Mouse (Mus musculus): ENCODE measurements around the gene Celsr3. TPM values are rescaled to one million over a fixed set of nuclear protein-coding genes. Genes with fewer than 3 reads are reported as not detected.

Celsr3 gene
- polyA plus RNA-seq, 1 experiment from 2014 or later: 0.20 TPM

DNA sequence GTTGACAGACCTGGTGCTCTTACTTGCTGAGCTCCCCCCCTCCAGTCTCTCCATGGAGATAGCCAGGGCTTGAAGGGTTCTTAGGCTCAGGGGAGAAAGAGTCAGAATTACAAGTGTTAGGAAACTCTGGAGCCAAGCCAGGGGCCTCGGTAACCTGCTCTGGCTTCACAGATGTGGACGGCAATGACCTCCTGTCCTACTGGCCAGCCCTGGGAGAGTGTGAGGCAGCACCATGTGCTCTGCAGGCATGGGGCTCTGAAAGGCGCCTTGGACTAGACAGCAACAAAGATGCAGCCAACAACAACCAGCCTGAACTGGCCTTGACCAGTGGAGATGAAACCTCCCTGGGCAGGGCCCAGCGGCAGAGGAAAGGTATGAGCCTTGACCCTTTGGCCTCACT, 21.3 kb downstream of the Celsr3 start:
- Histone ChIP-seq H3K36me3 (ENCODE audit: control insufficient read depth, insufficient read depth, low read length) (no peaks in the 10 kb centered on the region), H3K27ac (replicated peaks; ENCODE audit: low read depth, low read length) (no peak overlapping the region), H3K9ac (ENCODE audit: low read length) (no peak overlapping the region), H3K4me3 (ENCODE audit: low read depth, low read length) (no peak overlapping the region), H3K4me1 (ENCODE audit: control insufficient read depth, insufficient read depth, low read length) (no peaks in the 10 kb centered on the region), H3K9me3 (ENCODE audit: control insufficient read depth, low read length) (no peaks in the 10 kb centered on the region), H3K4me2 (ENCODE audit: low read depth, severe bottlenecking) (no peak overlapping the region), H3K27me3 (ENCODE audit: control insufficient read depth, insufficient read depth, low read length) (no peaks in the 10 kb centered on the region)
- 89% methylated on average over 4 of the region's 4 CpGs for WGBS
- ATAC-seq (ENCODE audit: insufficient number of reproducible peaks, low FRiP score, low TSS enrichment, low read depth): no peak
- DNase-seq (ENCODE audit: low spot score): no peak

GRCm38 (mm10) chr9:108848419-108848818, 22.3 kb downstream of the Celsr3 start:
- Histone ChIP-seq H3K4me1 (ENCODE audit: control insufficient read depth, insufficient read depth, low read length) (0 out of 2 replicates have a peak, but pooled peaks cover under 1% of the 10 kb centered on the region), H3K4me2 (ENCODE audit: low read depth, severe bottlenecking) (no peak overlapping the region), H3K9me3 (ENCODE audit: control insufficient read depth, low read length) (no peaks in the 10 kb centered on the region), H3K27ac (replicated peaks; ENCODE audit: low read depth, low read length) (no peak overlapping the region), H3K27me3 (ENCODE audit: control insufficient read depth, insufficient read depth, low read length) (no peaks in the 10 kb centered on the region), H3K4me3 (ENCODE audit: low read depth, low read length) (no peak overlapping the region), H3K9ac (ENCODE audit: low read length) (no peak overlapping the region), H3K36me3 (ENCODE audit: control insufficient read depth, insufficient read depth, low read length) (no peaks in the 10 kb centered on the region)
- ATAC-seq (ENCODE audit: insufficient number of reproducible peaks, low FRiP score, low TSS enrichment, low read depth): no peak
- WGBS: 73% methylated on average over 17 of the region's 17 CpGs
- no peak for DNase-seq (ENCODE audit: low spot score)

- no peak for ATAC-seq (ENCODE audit: insufficient number of reproducible peaks, low FRiP score, low TSS enrichment, low read depth)
- WGBS: 93% methylated on average over 3 of the region's 3 CpGs
Measured at GRCm38 (mm10) chr9:108852976-108853375, 26.9 kb downstream of the Celsr3 start, which contains the start of gene Slc26a6. Slc26a6 (plus strand) TSS chr9:108853283.

DNA sequence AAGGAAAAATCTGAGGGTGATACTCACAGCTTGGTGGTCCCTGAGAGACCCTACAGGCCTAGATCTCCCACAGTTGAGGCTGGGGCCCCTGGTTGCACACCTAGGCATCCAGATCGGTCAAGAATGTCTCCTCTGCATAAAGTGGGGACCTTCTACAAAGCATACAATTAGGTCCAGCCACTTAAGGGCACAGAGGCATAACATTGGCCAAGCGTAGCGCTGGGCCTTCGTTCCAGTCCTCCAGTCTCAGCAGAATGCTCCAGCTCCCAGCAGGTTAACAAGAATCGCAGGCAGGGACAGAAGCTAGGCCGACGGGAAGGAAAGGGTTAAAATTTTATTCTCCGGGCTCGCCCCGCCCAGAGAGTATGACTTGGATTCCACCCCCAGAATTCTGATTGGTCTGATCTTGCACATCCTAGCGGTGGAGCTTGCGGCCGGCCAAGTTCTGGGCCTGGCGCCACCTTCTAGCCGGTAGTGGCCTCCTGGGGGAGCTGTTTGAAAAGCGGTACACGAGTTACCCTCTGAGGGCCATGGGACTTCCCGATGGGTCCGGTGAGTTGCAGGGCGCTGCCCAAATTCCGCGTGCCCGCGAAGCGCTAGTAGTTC, 27.6 kb downstream of the Celsr3 start:
- peak; percentile 91 for DNase-seq (ENCODE audit: low spot score)
- Histone ChIP-seq H3K27ac (replicated peaks; ENCODE audit: low read depth, low read length) (peak overlapping the region; percentile 74), H3K4me2 (ENCODE audit: low read depth, severe bottlenecking) (peak overlapping the region; percentile 89), H3K27me3 (ENCODE audit: control insufficient read depth, insufficient read depth, low read length) (no peaks in the 10 kb centered on the region), H3K4me1 (ENCODE audit: control insufficient read depth, insufficient read depth, low read length) (peaks cover 7% of the 10 kb centered on the region; the same call in 1 of the 2 replicates), H3K4me3 (ENCODE audit: low read depth, low read length) (peak overlapping the region; percentile 74), H3K9me3 (ENCODE audit: control insufficient read depth, low read length) (no peaks in the 10 kb centered on the region), H3K36me3 (ENCODE audit: control insufficient read depth, insufficient read depth, low read length) (no peaks in the 10 kb centered on the region; the same call in 1 of the 2 replicates), H3K9ac (ENCODE audit: low read length) (peak overlapping the region; percentile 63)
- ATAC-seq (ENCODE audit: insufficient number of reproducible peaks, low FRiP score, low TSS enrichment, low read depth): peak; percentile 87
- 3% methylated on average over 25 of the region's 25 CpGs for WGBS

More at GRCm38 (mm10) chr9:108852976-108853375, 26.9 kb downstream of the Celsr3 start, which contains the start of gene Slc26a6:
- Histone ChIP-seq H3K4me1 (ENCODE audit: control insufficient read depth, insufficient read depth, low read length) (peaks cover 7% of the 10 kb centered on the region; the same call in 1 of the 2 replicates), H3K9me3 (ENCODE audit: control insufficient read depth, low read length) (no peaks in the 10 kb centered on the region), H3K36me3 (ENCODE audit: control insufficient read depth, insufficient read depth, low read length) (no peaks in the 10 kb centered on the region), H3K4me3 (ENCODE audit: low read depth, low read length) (peak within 1 kb of the TSS; percentile 74), H3K27me3 (ENCODE audit: control insufficient read depth, insufficient read depth, low read length) (no peaks in the 10 kb centered on the region), H3K9ac (ENCODE audit: low read length) (peak within 1 kb of the TSS; percentile 63), H3K27ac (replicated peaks; ENCODE audit: low read depth, low read length) (peak within 1 kb of the TSS; percentile 74), H3K4me2 (ENCODE audit: low read depth, severe bottlenecking) (peak within 1 kb of the TSS; percentile 89)
- DNase-seq (ENCODE audit: low spot score): no peak

DNA sequence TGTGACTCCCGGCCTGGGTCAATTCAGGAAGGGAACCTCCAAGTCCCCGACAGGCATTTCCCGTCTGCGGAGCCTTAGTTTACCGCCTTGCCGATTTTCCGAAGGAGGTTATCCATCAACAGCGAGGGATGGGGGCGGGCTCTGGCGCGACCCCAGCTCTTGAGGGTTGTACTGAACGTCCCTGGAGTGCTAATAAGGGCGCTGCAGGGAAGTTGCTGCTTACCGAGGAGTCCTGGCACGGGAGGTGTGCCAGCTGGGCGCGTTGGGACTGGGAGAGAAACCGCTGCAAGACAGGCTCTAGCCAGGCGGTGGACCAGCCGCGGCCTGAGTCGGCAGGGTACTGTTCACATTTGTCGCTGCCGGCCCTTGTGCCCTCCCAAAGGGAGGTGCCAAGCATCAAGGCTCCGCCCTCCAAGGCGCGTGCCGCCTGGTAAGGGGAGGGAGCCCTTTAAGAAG, 28.1 kb downstream of the Celsr3 start:
- peak; percentile 87 for DNase-seq (ENCODE audit: low spot score)
- WGBS: under 1% methylated on average over 28 of the region's 28 CpGs
- no peaks in the 10 kb centered on the region for H3K27me3 ChIP-seq (ENCODE audit: control insufficient read depth, insufficient read depth, low read length)
- peak; percentile 83 for ATAC-seq (ENCODE audit: insufficient number of reproducible peaks, low FRiP score, low TSS enrichment, low read depth)
- H3K4me1 ChIP-seq (ENCODE audit: control insufficient read depth, insufficient read depth, low read length): peaks cover 7% of the 10 kb centered on the region; the same call in 1 of the 2 replicates
- H3K36me3 ChIP-seq (ENCODE audit: control insufficient read depth, insufficient read depth, low read length): no peaks in the 10 kb centered on the region; the same call in 1 of the 2 replicates
- H3K9ac ChIP-seq (ENCODE audit: low read length): peak overlapping the region; percentile 63
- H3K4me3 ChIP-seq (ENCODE audit: low read depth, low read length): peak overlapping the region; percentile 74
- no peaks in the 10 kb centered on the region for H3K9me3 ChIP-seq (ENCODE audit: control insufficient read depth, low read length)
- peak overlapping the region; percentile 74 for H3K27ac ChIP-seq (replicated peaks; ENCODE audit: low read depth, low read length)
- H3K4me2 ChIP-seq (ENCODE audit: low read depth, severe bottlenecking): peak overlapping the region; percentile 89

DNA sequence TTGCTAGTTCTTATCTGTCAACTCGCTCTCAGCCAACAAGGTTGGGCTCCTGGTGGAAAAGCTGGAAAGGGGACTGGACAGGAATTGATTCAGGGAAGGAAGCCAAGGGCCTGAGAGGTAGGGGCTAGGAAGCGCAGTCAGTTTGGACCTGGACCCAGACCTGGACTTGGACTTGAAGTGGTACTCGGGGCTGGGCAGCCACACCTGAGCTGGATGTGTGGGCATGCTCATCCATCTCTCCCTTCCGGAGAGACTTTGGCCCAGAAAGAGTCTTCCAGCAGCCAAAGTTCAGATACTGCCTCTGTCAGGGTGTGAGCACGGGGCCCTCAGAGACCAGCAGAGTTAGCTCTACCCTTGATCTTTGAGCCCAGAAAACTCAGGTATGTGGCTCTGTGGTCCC, 29.2 kb downstream of the Celsr3 start:
- no peaks in the 10 kb centered on the region for H3K9me3 ChIP-seq (ENCODE audit: control insufficient read depth, low read length)
- no peak for ATAC-seq (ENCODE audit: insufficient number of reproducible peaks, low FRiP score, low TSS enrichment, low read depth)
- H3K36me3 ChIP-seq (ENCODE audit: control insufficient read depth, insufficient read depth, low read length): no peaks in the 10 kb centered on the region; the same call in 1 of the 2 replicates
- H3K27ac ChIP-seq (replicated peaks; ENCODE audit: low read depth, low read length): no peak overlapping the region
- H3K27me3 ChIP-seq (ENCODE audit: control insufficient read depth, insufficient read depth, low read length): no peaks in the 10 kb centered on the region
- peaks cover 7% of the 10 kb centered on the region; the same call in 1 of the 2 replicates for H3K4me1 ChIP-seq (ENCODE audit: control insufficient read depth, insufficient read depth, low read length)
- no peak overlapping the region for H3K4me3 ChIP-seq (ENCODE audit: low read depth, low read length)
- peak overlapping the region; percentile 89 for H3K4me2 ChIP-seq (ENCODE audit: low read depth, severe bottlenecking)
- WGBS: 56% methylated on average over 5 of the region's 5 CpGs
- no peak for DNase-seq (ENCODE audit: low spot score)
- H3K9ac ChIP-seq (ENCODE audit: low read length): no peak overlapping the region

- Histone ChIP-seq H3K4me3 (ENCODE audit: low read depth, low read length) (no peak overlapping the region), H3K4me2 (ENCODE audit: low read depth, severe bottlenecking) (no peak overlapping the region), H3K27me3 (ENCODE audit: control insufficient read depth, insufficient read depth, low read length) (no peaks in the 10 kb centered on the region), H3K4me1 (ENCODE audit: control insufficient read depth, insufficient read depth, low read length) (peaks cover 4% of the 10 kb centered on the region; the same call in 1 of the 2 replicates), H3K27ac (replicated peaks; ENCODE audit: low read depth, low read length) (no peak overlapping the region), H3K9ac (ENCODE audit: low read length) (no peak overlapping the region), H3K9me3 (ENCODE audit: control insufficient read depth, low read length) (no peaks in the 10 kb centered on the region), H3K36me3 (ENCODE audit: control insufficient read depth, insufficient read depth, low read length) (no peaks in the 10 kb centered on the region; the same call in 1 of the 2 replicates)
- 78% methylated on average over 8 of the region's 8 CpGs for WGBS
- no peak for DNase-seq (ENCODE audit: low spot score)
- ATAC-seq (ENCODE audit: insufficient number of reproducible peaks, low FRiP score, low TSS enrichment, low read depth): no peak
Measured at GRCm38 (mm10) chr9:108858792-108859527, 32.8 kb downstream of the Celsr3 start.
